Mouse (Mus musculus) layer of hippocampus, postnatal 14 days (tissue): ENCODE data around the gene Map3k7cl. TPM values are rescaled to one million over a fixed set of nuclear protein-coding genes. Genes with fewer than 3 reads are reported as not detected.

ENCODE experiments used
- DNase-seq, 2 experiments: peaks; one replicate each; pipeline ENCODE4 v3.0.0; 2021 to 2022; ENCODE audit warnings: low spot score in 2 of 2, mixed read lengths in 1 of 2
- total RNA-seq, 2 experiments: library from RNA; stranded (reverse); gene quantifications; 2 replicates each; pipeline ENCODE4 v1.2.3; 2021

The Map3k7cl gene
- total RNA-seq, 2 experiments from 2014 or later: 0.71 to 0.91 TPM

DNA sequence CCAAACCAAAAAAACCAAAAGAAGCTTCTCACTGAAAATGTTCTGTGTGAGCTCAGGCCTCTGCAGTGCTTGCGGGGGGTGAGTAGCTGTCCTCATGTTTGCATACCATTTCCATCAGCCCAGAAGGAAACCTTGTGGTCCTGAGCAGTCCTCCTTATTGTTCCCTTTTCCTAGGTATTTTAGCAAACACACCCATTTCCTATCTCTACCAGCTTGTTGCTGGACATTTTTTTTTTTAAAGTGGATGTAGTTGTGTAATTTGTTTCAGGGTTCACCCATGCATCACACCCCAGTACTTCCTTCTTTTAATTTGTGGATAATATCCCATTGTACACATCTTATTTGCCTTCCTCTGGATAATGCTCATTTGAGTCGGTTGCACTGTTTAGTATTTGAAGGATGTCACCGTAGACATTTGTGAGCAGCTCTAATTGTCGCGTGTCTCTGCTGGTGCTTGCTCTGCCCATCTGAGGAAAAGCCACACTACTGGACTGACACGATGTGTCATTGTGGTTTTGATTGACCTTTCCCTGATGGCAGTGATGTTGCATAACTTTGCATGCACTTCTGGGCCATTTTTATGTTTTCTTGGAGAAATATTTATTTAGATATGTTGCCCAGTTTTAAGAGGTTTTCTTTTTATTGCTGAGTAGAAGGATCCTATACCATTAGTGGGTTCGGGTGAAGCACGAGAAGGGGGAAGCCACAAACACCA, 32.6 kb downstream of the Map3k7cl start:
- DNase-seq: no peak

DNA sequence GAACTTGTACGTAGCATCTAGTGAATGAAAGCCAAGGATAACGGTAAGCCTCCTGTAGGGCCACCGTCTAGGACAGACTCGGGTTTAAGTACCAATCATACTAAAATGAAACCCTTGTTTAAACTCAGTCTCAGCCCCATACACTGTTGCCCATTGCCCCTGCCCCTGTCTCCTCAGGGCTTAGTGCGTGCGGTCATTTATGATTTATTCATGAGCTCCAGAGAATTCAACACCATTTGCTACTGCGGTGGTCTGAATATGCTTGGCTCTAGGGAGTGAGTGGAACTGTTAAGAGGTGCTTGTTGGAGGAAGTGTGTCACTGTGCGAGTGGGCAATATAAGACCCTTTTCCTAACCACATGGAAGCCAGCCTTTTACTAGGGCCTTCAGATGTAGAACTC, 34.7 kb downstream of the Map3k7cl start:
- no peak for DNase-seq

GRCm38 (mm10) chr16:87594145-87594544, 41.0 kb downstream of the Map3k7cl start:
- no peak for DNase-seq

- DNase-seq: no peak
Measured at GRCm38 (mm10) chr16:87595149-87595548, 42.0 kb downstream of the Map3k7cl start.

- DNase-seq: no peak
Measured at GRCm38 (mm10) chr16:87602717-87603526, 49.8 kb downstream of the Map3k7cl start.

- DNase-seq: no peak
Measured at GRCm38 (mm10) chr16:87604002-87604401, 50.9 kb downstream of the Map3k7cl start.

DNA sequence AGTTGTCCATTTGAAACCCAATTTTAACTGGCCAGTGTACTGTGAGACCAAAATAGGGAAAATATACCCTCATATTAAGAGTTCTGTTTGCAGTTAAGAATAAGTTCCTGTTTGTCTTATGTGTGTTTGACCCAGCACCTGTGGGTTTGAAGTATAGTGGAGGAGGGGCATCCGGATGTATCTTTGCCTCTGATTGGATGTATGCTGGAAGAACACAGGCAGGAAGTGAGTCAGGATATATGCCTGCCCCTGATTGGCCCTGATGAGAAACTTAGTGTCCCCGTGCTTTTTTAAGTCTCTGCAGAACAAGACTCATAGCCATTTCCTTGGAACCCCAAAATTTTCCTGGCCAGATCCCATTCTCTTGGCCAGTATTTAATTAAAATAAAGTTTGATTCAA, 51.8 kb downstream of the Map3k7cl start:
- no peak for DNase-seq

- DNase-seq: no peak
Measured at GRCm38 (mm10) chr16:87607383-87607782, 54.3 kb downstream of the Map3k7cl start.

DNA sequence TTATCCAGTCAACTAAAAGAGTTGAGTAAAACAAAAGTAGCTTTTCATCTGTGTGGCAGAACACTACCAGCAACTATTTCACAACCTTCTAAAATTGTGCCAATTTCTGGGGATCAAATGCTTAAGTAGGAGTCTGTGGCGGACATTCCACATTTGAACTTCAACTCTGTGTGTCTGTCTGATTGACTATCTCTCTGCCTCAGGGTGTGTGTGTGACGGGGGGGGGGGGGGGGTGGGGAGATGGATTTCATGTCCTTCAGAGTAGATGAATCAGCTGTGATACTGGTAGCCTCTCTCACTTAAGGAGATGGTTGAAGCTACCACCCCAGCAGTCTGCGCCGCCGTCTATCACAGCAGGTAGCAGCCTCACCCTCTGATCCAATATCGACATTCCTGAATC, 54.8 kb downstream of the Map3k7cl start:
- DNase-seq: no peak

DNA sequence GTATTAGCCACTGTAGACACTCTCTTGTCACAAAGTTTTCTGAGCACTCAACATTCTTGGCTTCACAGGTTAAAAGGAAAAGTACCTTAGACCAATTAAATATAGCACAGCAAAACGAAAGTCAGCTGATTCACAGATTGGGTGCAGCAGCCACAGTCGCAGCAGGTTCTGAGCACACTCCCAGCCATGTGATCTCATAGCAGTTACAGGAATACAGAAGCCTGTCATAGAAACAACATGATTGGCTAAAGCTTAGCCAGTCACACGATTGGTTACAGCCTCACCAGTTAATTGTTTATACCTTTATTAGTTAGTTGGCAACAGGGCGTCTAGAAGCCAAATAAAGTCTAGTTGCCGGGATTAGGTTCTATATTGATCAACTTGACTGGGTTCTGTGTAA, 57.0 kb downstream of the Map3k7cl start:
- DNase-seq: no peak

DNA sequence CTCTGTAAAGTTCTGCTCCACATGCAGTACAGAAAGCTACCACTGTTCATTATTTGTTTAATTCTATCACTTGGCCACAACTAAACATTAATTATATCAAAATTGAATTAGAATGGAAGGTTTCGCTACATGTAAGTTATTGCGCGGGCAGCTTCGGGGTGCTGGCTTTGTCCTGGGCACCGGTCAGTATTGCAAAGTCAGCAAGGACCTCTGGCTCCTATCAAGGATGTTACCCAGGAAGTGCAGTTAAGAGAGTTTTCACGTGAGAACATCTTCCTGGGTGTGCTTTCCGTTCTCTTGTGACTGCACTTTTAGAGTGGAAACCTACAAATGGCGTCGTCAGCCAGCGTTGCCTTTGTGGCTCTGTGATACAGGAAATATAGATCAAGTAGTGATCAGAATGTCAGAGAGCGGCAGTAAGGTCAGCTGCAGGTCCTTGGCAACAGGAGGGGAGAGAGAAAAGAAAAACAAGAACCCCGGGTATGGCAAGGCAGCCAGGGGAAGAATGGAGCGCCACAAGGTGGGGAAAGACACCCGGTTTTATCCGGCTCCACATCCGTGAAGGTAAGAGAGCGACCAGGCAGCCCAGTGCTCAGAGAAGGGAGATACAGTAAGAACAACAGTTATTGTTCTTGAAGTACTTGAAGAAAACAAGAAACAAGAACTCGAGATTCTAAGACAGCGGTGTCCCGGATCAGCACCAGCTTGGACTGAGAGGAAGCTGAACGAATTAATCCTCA, 57.6 kb downstream of the Map3k7cl start:
- DNase-seq: no peak

GRCm38 (mm10) chr16:87611420-87611819, 58.3 kb downstream of the Map3k7cl start:
- no peak for DNase-seq

DNA sequence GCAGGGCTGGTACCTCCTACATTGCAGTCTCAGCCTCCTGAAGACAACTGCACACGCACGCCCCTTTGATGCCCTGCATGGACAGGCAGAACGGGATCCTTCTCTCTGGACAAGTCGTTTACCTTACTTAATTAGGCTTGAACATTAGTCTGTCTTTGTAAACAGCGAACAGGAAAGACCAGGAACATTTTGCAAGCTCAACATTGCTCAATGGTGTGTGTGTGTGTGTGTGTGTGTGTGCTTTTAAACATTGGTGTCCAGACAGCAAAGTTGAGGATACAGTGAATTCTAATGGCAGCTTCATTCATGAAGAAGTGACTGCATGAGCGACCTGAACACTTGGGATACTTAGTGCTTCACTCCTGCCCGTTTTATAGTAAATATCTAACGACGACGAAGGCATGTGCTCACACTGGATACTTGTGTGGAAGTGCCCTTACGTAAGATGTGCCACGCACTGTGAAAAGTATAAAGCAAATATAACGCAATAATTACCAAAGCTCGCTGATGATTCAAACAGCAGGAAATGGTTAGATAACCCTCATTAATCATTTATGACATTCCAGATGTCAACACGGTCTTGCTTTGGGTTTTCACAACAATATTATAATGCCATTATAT, 59.2 kb downstream of the Map3k7cl start:
- DNase-seq: no peak

GRCm38 (mm10) chr16:87617377-87617776, 64.2 kb downstream of the Map3k7cl start:
- DNase-seq: no peak

GRCm38 (mm10) chr16:87621246-87621645, 68.1 kb downstream of the Map3k7cl start:
- DNase-seq: no peak

GRCm38 (mm10) chr16:87623881-87624280, 70.8 kb downstream of the Map3k7cl start:
- no peak for DNase-seq

DNA sequence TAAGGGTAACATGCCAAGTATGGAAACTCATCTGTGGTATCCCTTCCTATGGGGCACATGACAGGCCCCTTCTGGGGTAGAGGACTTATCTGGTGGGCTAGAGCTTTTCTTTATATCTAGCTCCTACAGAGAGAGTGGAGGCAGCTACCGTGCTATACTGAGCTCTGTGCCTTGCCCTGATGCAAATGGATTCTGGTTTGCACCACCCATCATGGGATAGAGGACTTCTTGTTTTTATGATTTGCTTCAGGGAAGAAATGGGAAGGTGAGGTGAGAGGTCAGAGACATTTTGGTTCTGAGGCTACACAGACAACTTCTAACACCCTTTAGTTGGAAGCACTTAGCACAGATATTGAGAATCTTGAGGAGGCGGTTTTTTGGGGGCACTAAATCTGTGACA, 71.8 kb downstream of the Map3k7cl start:
- DNase-seq: no peak

DNA sequence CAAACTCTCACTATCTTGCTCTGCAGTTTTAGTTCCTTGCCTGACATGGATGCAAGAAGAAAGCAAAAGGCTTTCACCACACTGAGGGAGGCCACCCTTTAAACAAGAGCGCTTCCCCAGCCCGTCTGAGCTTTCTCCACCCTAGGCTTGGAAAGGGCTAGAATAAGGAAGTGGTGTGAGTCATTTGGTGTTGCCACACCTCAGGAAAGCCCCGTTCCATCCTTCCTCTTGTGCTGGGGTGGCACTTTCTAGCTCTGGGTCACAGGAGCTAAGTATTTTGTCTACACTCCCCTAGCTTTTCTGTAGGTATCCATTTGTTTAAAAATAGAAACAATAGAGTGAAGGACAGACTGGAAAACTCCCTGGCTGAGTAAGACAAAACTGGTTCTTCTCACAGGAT, 72.2 kb downstream of the Map3k7cl start:
- no peak for DNase-seq

DNA sequence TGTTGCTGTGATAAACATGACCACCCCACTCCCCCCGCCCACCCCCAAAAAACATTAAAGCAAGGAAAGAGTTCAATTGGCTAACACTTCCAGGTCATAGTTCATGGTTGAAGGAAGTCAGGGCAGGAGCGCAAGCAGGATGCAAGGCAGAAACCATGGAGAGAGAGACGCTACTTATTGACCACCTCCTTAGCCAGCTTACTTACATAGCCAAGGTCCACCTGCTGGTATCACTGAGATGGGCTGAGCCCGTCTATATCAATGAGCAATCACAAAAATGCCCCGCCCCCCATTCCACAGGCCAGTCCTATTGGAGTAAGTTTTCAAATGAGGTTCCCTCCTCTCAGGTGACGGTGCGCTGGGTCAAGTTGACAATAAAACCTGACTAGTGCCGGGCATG, 72.7 kb downstream of the Map3k7cl start:
- DNase-seq: no peak

DNA sequence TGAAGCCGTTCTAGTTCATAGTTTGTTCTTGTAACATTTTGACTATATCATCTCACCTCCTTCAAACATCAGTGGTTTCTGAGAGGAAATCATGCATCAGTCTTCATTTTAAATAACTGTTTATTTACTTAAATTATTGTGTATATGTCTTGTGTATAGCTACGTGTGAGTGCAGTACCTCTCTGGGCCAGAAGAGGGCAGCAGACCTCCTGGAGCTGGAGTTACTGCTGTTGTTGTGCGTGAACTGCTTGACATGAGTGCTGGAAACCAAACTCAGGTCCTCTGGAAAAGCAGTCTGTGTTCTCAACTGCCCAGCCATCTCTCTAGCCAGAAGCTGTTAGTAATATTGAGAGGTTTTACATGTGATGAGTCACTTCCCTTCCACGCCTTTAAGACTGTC, 73.6 kb downstream of the Map3k7cl start:
- no peak for DNase-seq

DNA sequence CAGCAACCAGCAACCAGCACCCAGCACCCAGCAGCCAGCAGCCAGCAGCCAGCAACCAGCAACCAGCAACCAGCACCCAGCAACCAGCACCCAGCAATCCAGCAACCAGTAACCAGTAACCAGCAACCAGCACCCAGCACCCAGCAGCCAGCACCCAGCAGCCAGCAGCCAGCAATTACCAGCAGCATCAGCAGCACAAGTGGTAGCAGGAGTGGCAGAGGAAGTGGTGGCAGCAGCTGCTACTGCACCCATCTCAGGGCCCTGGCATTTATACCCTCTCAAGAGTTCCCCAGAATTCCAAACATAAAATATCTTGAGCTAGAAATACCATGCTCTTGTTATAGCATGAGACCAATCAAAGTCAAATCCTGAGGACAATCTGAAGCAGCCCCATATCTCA, 81.6 kb downstream of the Map3k7cl start:
- DNase-seq: no peak
